Mouse (Mus musculus) thymus, postnatal 36 days (tissue): ENCODE results near the gene Obscn.

Source experiments
- DNase-seq, 2 experiments: peaks; one replicate each; pipeline ENCODE4 v3.0.0; 2022; ENCODE audit warnings: mixed read lengths in 2 of 2

The Obscn gene

DNA sequence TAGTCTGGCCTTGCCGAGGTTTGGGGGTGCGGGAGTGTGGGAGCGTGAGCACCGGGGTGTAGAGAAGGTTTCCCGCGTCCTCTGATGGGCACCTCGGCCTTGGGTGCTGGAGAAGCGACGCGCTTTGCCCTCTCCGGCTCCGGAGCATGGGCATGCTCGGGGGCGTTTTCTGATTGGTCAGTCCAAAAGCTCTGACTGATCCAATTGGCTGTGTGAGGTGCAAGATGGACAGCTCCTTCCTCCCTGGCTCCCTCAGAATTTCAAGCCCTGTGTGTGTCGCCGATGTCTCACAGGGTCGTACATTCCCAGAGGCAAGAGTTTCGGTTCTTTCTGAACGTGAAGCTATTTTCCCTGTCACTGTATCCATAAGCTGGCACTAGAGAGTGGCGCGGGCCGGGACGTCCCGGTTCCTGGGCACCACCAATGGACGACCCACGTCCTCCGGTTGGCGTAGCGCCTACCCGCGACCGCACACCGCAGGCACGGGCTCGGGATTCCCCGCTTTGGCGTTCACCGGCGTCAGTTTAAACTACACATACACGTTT is 176.2 kb downstream of the Obscn start:
- DNase-seq = peak; percentile 61 to 72

DNA sequence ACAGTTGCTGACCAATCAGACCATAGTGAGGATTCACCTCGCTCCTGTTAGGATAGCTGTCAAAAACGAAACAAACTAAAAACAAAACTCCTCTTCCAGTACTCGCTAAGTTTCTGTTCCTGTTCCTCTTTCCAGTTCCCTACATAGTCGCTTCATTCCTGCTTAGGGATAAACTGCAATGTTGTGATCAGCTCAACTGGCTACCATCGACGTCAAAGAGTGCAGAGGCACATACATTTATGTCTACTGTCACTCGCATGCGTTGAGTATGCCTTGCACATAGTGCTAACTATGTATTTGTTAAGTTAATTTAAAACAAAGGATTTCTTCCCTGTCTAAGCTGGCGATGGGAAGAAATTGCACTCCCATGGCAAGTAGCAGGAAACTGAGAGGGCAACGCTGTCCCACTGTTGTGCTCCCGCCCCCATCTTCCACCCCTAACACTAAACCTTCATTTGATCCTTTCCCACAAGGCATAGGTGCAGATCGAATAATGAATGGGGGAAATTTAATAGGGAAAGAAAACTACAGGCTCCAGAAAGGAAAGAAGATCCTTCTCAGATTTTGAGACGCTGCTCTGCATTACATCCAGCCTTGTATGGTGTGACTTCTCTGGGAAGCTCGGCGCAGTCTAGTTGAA is 176.9 kb downstream of the Obscn start:
- DNase-seq = no peak

DNA sequence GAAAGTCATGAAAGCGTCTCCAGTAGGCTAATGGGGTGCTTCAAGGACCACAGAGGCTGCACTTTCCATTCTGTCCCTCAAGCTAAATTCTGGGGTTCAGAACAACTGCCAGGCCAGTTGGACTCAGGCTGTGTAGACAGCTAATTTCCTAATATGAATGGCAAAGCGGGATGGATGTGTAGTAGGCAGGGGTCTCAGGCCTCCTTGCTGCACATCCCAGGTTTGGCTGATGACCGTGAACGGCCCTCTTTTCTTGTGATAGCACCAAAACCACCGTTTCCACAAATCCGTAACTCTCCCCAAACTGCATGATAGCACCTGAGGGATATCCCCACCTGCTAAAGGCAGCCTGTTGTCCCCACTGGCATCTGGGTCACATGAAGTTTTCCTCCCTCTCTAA is 177.7 kb downstream of the Obscn start:
- no peak for DNase-seq

DNA sequence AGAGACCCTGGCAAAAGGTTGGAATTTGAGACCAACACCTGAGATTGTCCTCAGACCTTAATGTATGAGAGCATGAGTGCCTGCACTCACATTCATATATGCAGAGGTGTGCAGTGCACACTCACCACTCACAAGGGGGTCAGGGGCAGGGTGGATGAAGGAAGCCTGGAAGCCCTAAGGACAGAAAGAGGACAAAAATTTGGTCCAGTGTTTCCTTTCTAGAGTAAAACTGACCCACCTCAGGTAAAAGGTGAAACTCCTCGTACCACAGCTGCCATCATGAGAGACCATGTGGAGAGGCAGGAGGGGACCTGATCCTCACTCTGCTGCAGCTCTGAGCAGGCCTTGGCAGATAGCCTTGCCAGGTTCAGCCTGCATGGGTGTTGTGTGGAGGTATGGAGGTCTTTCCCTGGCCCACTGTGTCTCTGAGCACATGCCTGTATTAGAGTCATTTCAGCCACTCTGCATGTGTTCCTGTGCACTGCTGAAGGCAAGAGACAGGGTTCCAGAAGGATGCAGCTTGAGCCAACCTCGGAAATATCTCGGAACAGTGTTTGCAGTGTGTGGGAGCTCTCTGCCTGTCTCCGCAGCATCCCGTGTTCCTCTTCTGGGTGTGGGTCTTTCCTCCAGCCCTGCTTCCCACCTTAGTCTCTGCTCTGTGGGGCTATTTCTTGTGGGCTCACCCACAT is 178.8 kb downstream of the Obscn start:
- DNase-seq = no peak

DNA sequence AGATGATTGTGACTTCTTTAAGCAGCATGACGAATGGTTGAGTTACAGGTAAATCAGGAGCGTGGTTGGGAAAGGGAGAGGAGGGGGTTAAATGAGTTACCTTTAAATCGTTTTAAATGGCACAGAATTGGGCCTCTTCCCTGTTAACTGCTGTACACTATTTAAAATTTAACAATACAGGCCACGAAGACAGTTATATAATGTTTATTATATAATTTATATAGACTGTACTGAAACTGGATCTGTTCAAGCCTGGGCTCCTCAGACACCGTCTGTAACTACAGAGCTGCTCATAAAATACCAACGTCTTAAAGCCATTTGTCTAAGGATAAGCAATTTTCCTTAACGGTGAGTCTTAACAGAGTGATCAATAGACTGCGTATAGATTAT is 180.3 kb downstream of the Obscn start:
- DNase-seq = no peak

DNA sequence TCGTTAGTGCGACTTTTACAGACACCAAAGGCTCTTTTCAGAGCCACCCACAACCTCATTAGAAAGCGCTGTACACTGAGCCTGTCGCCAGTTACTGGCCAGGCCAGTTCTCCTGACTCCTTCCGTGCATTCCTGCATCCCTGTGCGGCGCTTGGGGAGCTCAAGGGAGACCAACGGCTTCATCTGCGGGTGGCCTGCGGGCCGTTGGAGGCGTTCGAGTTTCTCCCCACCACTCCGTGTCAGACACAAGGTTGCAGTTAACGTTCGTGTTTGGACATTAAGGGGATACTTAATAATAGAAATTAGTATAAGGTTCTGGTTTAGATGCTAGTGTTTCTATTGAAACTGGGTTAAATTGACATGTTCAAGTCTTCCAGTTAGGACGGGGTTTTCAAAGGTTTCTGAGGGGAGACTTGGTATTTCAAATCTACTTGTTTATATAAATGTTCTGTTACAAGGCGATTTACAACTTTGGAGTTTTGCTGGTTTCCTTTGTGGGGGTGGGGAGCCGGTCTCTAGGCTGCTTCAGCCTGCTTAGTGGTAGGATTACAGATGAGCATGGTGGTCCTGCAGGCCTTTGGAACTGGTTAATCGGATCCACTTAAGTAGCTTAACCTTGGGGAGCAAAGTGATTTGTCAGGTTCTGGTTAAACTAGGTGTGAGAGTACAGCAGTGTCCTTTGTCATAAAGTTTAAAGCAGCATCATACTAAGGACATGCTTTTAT is 180.9 kb downstream of the Obscn start:
- peak in 1 of 2 experiments; percentile 43 for DNase-seq

DNA sequence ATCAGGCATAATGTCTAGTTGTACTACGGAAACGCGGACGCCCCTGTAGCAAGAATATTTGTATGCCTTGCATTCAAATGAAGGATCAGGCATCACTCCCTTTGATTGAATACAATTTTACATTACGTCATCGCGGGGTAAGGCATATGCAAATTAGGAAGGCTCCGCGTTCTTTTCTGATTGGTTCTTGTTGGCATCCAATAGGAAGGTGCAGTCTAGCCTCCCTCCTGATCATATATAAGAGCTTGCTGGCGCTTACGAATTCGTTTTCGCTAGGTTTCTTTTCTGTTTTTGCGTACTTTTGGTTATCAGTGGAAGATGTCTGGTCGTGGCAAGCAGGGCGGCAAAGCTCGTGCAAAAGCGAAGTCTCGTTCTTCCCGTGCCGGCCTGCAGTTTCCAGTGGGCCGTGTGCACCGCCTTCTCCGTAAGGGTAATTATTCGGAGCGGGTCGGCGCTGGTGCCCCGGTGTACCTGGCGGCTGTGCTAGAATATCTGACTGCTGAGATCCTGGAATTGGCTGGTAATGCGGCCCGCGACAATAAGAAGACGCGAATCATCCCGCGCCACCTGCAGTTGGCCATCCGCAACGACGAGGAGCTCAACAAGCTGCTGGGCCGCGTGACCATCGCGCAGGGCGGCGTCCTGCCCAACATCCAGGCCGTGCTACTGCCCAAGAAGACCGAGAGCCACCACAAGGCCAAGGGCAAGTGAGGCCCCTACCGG is 181.6 kb downstream of the Obscn start, which contains the start of the genes Hist3h2a and Trim17:
TSS of gene Hist3h2a (plus strand) at position 266 of the 723 bp plus-strand sequence.
TSS of gene Trim17 (plus strand) at position 266 of the 723 bp plus-strand sequence.
- DNase-seq = peak; percentile 80 to 81

DNA sequence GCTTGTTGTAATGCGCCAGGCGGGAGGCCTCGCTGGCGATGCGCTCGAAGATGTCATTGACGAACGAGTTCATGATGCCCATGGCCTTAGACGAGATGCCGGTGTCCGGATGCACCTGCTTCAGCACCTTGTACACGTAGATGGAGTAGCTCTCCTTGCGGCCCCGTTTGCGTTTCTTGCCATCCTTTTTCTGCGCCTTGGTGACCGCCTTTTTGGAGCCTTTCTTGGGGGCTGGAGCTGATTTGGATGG is 182.1 kb downstream of the Obscn start:
- peak in 1 of 2 experiments; percentile 77 for DNase-seq

DNA sequence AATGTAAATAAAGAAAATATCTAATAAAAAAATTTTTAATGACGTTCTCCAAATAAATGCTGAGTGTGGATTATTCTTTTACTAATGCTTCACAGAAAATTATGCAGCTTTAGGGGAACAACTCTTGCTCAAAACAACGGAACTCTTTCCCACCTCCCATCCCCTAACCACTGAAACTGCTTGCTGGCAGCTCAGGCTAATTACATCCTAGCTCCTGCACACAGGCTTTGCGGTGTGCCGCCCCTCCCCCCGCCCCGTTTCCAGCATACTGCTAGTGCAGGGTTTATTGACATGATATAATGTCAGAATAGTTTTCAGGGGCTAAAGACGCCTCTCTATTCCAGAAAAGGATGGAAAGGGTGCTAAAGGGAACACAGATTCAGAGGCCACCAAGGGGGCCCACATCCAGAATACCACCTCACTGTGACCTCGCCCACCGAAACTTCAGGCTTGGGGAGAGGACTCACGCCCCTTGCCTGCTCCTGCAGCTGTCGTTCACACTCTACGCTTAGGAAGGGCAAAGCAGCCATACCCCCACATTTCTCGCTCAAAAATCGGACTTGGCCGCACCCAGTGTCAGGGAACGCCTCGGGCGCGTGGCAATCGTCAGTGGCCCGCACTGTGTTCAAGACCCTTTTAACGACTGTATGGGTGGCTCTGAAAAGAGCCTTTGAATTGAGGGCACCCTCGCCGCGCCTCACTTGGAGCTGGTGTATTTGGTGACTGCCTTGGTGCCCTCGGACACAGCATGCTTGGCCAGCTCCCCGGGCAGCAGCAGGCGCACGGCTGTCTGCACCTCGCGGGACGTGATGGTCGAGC is 182.6 kb downstream of the Obscn start:
- DNase-seq = peak; percentile 56 to 60

DNA sequence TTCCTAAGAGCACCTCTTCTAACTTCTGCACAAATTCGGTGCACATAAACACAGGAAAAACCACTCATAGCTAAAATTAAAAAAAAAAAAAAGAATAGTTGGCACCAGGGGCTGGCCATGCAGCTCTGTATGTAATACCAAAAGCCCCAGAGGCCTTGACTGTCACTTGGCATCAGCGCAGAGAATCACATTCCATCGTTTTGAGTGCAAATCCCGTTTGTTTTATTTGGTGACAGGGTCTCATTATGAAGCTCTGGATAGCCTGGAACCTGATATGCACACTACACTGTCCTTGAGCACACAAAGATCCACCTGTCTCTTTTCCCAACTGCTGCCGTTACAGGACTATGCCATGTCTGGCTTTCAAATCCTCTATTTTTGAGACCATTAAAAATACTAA is 185.0 kb downstream of the Obscn start:
- no peak for DNase-seq

DNA sequence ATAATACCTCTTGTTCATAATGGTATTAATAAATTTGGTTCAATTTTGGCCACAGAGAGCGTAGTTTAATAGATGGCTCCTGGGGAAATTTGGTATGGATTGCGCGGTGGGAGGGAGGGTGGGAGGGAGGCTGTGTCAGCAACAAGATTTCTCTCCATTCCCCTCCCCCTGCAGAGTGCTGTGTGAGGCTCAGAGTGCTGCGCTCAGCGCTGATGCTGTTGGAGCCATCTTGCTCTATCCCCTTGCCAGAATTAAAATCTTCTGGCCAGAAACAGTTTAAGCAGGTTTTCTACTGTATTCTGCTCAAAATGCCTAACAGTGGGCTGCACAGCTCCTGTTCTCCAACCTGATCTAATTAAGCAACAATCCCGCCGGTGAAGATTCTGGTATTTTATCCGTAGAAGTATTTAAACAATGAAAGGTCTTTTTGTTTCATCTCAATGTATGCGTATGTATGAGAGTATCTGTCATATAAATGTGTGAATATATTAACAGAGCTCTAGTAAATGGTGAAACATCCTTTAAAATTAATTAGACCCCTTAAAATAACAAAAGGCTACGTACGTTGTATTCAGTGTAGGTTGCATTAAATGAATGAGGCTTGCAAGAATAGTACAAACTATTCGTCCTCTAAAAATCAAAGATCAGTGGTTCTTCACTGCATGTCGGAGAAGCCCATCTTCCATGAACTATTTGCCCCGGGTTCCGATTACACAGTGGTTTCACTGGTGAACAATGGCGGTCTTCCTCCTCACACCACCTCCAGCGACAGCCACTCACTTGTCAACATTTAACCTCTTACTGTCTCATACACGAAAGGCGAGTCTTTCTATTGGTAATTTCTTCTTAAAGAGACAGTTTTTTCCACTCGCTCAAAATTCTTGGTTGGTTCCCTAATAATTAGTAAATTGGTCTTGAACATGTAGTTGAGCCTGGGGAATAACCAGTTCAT is 186.4 kb downstream of the Obscn start:
- no peak for DNase-seq

DNA sequence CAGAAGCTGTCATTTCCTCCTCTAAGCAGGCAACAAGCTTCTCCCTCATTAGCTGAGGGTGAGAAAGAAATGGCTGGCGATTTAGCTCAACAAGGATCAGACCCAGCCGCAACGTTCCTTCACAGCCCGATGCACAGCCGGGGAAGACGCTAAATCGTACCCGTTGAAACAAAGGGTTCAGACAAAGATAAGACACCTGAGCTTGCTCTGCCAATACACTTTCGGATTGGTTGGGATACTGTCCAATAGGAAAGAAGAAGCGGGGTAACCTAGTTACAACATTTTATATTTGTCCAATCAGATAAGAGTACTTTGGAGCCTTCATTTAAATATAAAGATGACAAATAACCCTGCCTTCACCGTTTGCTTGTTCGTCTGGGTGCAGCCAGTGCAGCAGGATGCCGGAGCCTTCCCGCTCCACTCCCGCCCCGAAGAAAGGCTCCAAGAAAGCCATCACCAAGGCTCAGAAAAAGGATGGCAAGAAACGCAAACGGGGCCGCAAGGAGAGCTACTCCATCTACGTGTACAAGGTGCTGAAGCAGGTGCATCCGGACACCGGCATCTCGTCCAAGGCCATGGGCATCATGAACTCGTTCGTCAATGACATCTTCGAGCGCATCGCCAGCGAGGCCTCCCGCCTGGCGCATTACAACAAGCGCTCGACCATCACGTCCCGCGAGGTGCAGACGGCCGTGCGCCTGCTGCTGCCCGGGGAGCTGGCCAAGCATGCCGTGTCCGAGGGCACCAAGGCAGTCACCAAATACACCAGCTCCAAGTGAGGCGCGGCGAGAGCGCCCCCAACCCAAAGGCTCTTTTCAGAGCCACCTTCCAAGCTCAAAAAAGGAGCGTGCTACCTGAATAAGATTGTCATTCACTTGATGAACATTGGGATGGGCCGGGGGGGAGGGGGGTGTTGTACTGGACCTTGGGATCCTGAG is 187.4 kb downstream of the Obscn start, which contains the start of gene Hist3h2ba:
TSS of gene Hist3h2ba (plus strand) at position 379 of the 938 bp plus-strand sequence.
- peak; percentile 72 to 78 for DNase-seq

DNA sequence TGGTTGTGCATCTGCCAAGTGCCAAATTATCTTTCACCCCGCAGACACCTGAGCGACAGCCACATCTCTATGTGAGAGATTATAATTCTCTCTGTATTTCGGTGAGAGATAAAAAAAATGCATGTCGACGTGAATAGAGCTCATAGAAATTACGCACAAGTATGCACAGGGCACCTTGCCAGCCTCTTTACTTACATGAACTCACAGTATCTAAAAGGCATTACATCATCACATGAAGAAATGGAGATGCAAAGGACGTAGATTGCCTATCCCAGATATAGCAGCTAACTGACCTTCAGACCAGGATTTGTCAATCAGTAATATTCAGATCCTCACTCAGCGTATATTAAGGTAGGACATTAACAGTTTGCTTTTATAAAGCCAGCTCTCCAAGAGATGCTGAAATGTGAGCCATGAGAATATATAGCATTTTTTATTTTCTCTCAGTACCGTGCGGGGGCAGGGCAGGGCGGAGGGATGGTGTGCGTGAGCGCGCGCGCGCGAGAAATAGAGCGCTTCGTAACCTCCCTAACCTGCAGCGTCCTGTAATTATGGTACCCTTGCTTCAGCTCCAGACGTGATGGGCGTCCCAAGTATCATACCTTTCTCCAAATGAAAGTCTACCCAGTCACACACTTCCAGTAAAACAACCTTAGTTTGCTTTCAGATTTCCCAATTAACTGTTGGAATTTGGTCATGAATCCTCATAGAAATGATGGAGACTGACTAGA is 188.2 kb downstream of the Obscn start:
- peak; percentile 49 to 65 for DNase-seq

DNA sequence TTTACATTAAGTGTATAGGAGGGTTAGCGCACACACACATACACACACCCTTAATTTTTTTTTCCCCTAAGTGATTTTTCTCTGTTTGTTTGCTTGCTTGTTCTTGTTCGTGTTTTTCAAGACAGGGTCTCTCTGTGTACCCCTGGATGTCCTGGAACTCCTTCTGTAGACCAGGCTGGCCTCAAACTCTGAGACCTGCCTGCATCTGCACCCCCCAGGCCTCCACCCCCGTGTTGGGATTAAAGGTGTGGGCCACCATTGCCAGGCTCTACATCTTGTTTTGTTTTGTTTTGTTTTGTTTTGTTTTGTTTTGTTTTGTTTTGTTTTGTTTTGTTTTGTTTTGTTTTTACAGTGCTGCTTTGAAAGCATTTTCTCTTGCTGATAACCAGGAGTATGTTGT is 188.9 kb downstream of the Obscn start:
- DNase-seq = no peak
